In the genomic region with DNA sequence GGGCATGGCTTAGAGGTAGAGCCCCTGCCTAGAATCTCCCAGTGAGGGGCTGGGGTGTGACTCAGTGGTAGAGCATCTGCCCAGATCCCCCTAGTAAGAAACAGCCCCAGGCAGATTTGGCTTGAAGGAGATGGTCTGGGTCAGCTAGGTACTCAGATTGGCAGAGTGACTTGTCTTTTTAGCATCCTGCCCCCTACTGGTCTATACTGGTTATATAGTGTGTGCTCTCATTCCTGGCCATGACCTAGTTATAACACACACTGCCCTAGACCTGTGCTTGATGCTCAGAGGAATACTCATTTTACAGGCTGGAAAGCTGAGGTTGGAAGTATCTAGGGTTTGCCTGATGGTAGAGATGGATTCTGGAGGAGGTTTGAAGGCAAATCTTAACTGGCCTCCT, we compare ENCODE assay signal across 10 mouse cellular contexts. TPM values are rescaled to one million over a fixed set of nuclear protein-coding genes. Genes with fewer than 3 reads are reported as not detected.
A peak's percentile ranks its signal among the peaks of the same experiment; 100 is the strongest.
DNase-seq lines count a peak whose midpoint lies in the region; TF ChIP-seq lines count a peak whose summit lies in the region.
"Had no signal": no experiment of that assay in that cellular context is flagged by ENCODE, and none has a peak within 500 bp of the region (broad histone marks: within the 10 kb centered on the region; RNA-seq: fewer than 3 reads in every experiment).

No protein-coding gene starts in this region.

- no peaks in the 10 kb centered on the region for H3K79me2 ChIP-seq in MEL (ENCODE audit: control insufficient read depth, insufficient read depth, low read length, poor library complexity)

- peak; percentile 51 for TF ChIP-seq RAD21 in MEL (IDR thresholded peaks at IDR 0.05; ENCODE audit: low read depth, low read length)

- TF ChIP-seq POLR2A in kidney, adult 2 months (IDR thresholded peaks at IDR 0.05; ENCODE audit: low read depth, low read length) = no peak
- no peak for TF ChIP-seq POLR2A in MEL (IDR thresholded peaks at IDR 0.05; ENCODE audit: control insufficient read depth in 1 of 2, insufficient read depth in 1 of 2, low read depth in 1 of 2, low read length in 2 of 2, poor library complexity in 1 of 2)

- H3K27me3 ChIP-seq in kidney, adult 2 months (replicated peaks; ENCODE audit: control insufficient read depth, insufficient read depth, low read length) = no peaks in the 10 kb centered on the region
- no peaks in the 10 kb centered on the region for H3K27me3 ChIP-seq in MEL (ENCODE audit: control insufficient read depth in 1 of 2, insufficient read depth in 2 of 2, low read length in 2 of 2)

- intact Hi-C loops in left cerebral cortex, postnatal 25 days (cut with DNase I) = no loop called here

- H3K36me3 ChIP-seq in kidney, adult 2 months (ENCODE audit: control insufficient read depth, insufficient read depth, low read length) = no peaks in the 10 kb centered on the region
- no peaks in the 10 kb centered on the region for H3K36me3 ChIP-seq in MEL (ENCODE audit: control insufficient read depth in 1 of 2, insufficient read depth in 2 of 2, low read length in 2 of 2)
- H3K36me3 ChIP-seq: embryonic facial prominence, embryonic 12.5 days had no signal

- H3K4me1 ChIP-seq in kidney, adult 2 months (ENCODE audit: control insufficient read depth, insufficient read depth, low read length) = no peaks in the 10 kb centered on the region
- no peaks in the 10 kb centered on the region for H3K4me1 ChIP-seq in MEL (ENCODE audit: control insufficient read depth in 1 of 2, insufficient read depth in 2 of 2, low read length in 2 of 2)

- 0 out of 2 replicates have a peak, but pooled peaks have one; percentile 10 for TF ChIP-seq CTCF in kidney, adult 2 months (conservative IDR thresholded peaks at IDR 0.05; ENCODE audit: insufficient read depth, insufficient read length, low read depth, low read length)
- TF ChIP-seq CTCF in MEL (IDR thresholded peaks at IDR 0.05 in 2 of 3, conservative IDR thresholded peaks at IDR 0.05 in 1 of 3; ENCODE audit: control insufficient read depth in 1 of 3, insufficient read depth in 1 of 3, low read depth in 2 of 3, low read length in 3 of 3, poor library complexity in 1 of 3, severe bottlenecking in 1 of 3) = peak; percentile 20 to 69 (median 65); a peak in 5 of 6 replicates

- no peak for TF ChIP-seq EP300 in MEL (IDR thresholded peaks at IDR 0.05; ENCODE audit: low read depth in 1 of 2, low read length in 2 of 2)

- H3K9me3 ChIP-seq in MEL (replicated peaks; ENCODE audit: insufficient read depth, low read length) = no peaks in the 10 kb centered on the region
- H3K9me3 ChIP-seq: embryonic facial prominence, embryonic 12.5 days had no signal

- no peak overlapping the region for H3K9ac ChIP-seq in MEL (ENCODE audit: control insufficient read depth, low read depth, low read length, poor library complexity, severe bottlenecking)
- H3K9ac ChIP-seq: embryonic facial prominence, embryonic 12.5 days had no signal

- no peak overlapping the region for H3K27ac ChIP-seq in kidney, adult 2 months (ENCODE audit: insufficient read depth, low read depth, low read length)
- no peak overlapping the region for H3K27ac ChIP-seq in MEL (ENCODE audit: control insufficient read depth, low read depth, low read length)
- H3K27ac ChIP-seq: embryonic facial prominence, embryonic 12.5 days had no signal

- no peak overlapping the region for H3K4me3 ChIP-seq in kidney, adult 2 months (ENCODE audit: insufficient read depth, low read depth, low read length)
- no peak overlapping the region for H3K4me3 ChIP-seq in MEL (ENCODE audit: control insufficient read depth in 1 of 2, insufficient read depth in 1 of 2, low read depth in 2 of 2, low read length in 2 of 2)
- H3K4me3 ChIP-seq: embryonic facial prominence, embryonic 12.5 days had no signal

- DNase-seq in kidney, adult 2 months = no peak
- DNase-seq in kidney, postnatal 36 days = no peak
- DNase-seq in B cell, adult 2 months = peak; percentile 37 to 41
- DNase-seq in MEL (ENCODE audit: low read depth, low spot score) = peak; percentile 71
- DNase-seq in lung, postnatal 36 days = peak; percentile 55
- DNase-seq in left cerebral cortex, postnatal 25 days (ENCODE audit: low spot score in 2 of 2) = no peak
- no peak for DNase-seq in frontal cortex, postnatal 14 days (ENCODE audit: low spot score in 2 of 2)
- DNase-seq: adrenal gland, adult 2 months; thymus, postnatal 25 days had no signal

TF ChIP-seq in MEL, 35 proteins besides CTCF, POLR2A, EP300 and RAD21:
- TF ChIP-seq POLR2AphosphoS5 (IDR thresholded peaks at IDR 0.05; ENCODE audit: borderline replicate concordance, low read depth, low read length) (no peak), NELFE (IDR thresholded peaks at IDR 0.05; ENCODE audit: low read depth, low read length) (no peak), GABPA (IDR thresholded peaks at IDR 0.05; ENCODE audit: low read depth, low read length) (no peak), HCFC1 (IDR thresholded peaks at IDR 0.05; ENCODE audit: low read depth, low read length) (no peak), SMC3 (IDR thresholded peaks at IDR 0.05; ENCODE audit: low read depth, low read length) (peak; percentile 62), E2F4 (IDR thresholded peaks at IDR 0.05; ENCODE audit: borderline replicate concordance, low read depth, low read length) (no peak), ZC3H11A (IDR thresholded peaks at IDR 0.05; ENCODE audit: low read depth, low read length) (peak; percentile 19; the same call in 1 of the 2 replicates)

RNA-seq across cellular contexts. Expression of a gene that starts 17.9 kb away (rescaled TPM):
- 3.9 and 4.5 TPM in 2 replicates for polyA plus RNA-seq in kidney, adult 2 months (2012; rRNA removed)
- 1.7 TPM in 2 replicates for total RNA-seq in MEL (2012; rRNA removed)
- polyA plus RNA-seq in MEL (2012; ENCODE audit: insufficient read depth in 1 of 2, insufficient read length in 2 of 2, low read depth in 1 of 2, low replicate concordance in 2 of 2, missing spikeins in 1 of 2) = under 1 TPM in 1 of 2 experiments, not detected in 1; 0.68 TPM
- total RNA-seq in left cerebral cortex, postnatal 25 days (2021) = 10 to 100 TPM; 16.0 to 18.0 TPM

RNA-seq across cellular contexts. Expression of a gene that starts 37.1 kb away (rescaled TPM):
- 16.3 and 20.4 TPM in 2 replicates for polyA plus RNA-seq in kidney, adult 2 months (2012; rRNA removed)
- total RNA-seq in MEL (2012; rRNA removed) = 11.6 and 13.7 TPM in 2 replicates
- polyA plus RNA-seq in MEL (2012; ENCODE audit: insufficient read depth in 1 of 2, insufficient read length in 2 of 2, low read depth in 1 of 2, low replicate concordance in 2 of 2, missing spikeins in 1 of 2) = 10 to 100 TPM in 1 of 2 experiments, not detected in 1; 14.2 TPM
- 10 to 100 TPM; 20.5 to 22.4 TPM for total RNA-seq in left cerebral cortex, postnatal 25 days (2021)

RNA-seq across cellular contexts. Expression of a gene that starts 39.7 kb away (rescaled TPM):
- polyA plus RNA-seq in kidney, adult 2 months (2012; rRNA removed) = 23.1 and 27.2 TPM in 2 replicates
- total RNA-seq in MEL (2012; rRNA removed) = 6.4 and 7.3 TPM in 2 replicates
- polyA plus RNA-seq in MEL (2012; ENCODE audit: insufficient read depth in 1 of 2, insufficient read length in 2 of 2, low read depth in 1 of 2, low replicate concordance in 2 of 2, missing spikeins in 1 of 2) = 10 to 100 TPM in 1 of 2 experiments, not detected in 1; 21.2 TPM
- 10 to 100 TPM; 43.4 to 50.4 TPM for total RNA-seq in left cerebral cortex, postnatal 25 days (2021)

Comparison
In these comparisons a context has a peak if more than half of its experiments do, and no peak if none do; other contexts are left out.
1. DNase-seq: peak in B cell, adult 2 months (2 of 2), MEL (single experiment) and lung, postnatal 36 days (single experiment); none in kidney, adult 2 months (single experiment), kidney, postnatal 36 days (0 of 2), left cerebral cortex, postnatal 25 days (0 of 2) and frontal cortex, postnatal 14 days (0 of 2).